Mouse (Mus musculus) small intestine, adult 2 months (tissue): Measurements from ENCODE around the gene Abcc12.

ENCODE experiments used
- CTCF ChIP-seq: fragments of 200-500 bp; IDR thresholded peaks from 2 replicates; pipeline ENCODE4 v1.5.1; 2012; ENCODE audit warnings: low read depth, mild to moderate bottlenecking, control low read depth, inconsistent platforms, low read length, moderate library complexity, mixed read lengths; ENCODE audit not compliant: insufficient replicate concordance, insufficient read length; ENCODE audit errors: extremely low read depth
- POLR2A ChIP-seq: fragments of 200-500 bp; IDR thresholded peaks from 2 replicates; pipeline ENCODE4 v1.6.1; 2012; ENCODE audit warnings: low read depth, mild to moderate bottlenecking, control low read depth, inconsistent platforms, low read length, moderate library complexity

GRCm38 (mm10) chr8:86559947-86560687 lies 20.4 kb downstream of the Abcc12 start:
- no peak for TF ChIP-seq CTCF
- no peak for TF ChIP-seq POLR2A
